Mouse (Mus musculus) stomach, postnatal 0 days (tissue): ENCODE results near the gene Ano2. TPM values are rescaled to one million over a fixed set of nuclear protein-coding genes. Genes with fewer than 3 reads are reported as not detected.
A peak's percentile ranks its signal among the peaks of the same experiment; 100 is the strongest.

ENCODE experiments used
- ATAC-seq: fragments of 200-750 bp; cut with Nextera tagmentation; 2 replicates; pipeline ENCODE4 v1.8.0; 2017; ENCODE audit not compliant: low FRiP score, low TSS enrichment
- DNase-seq: peaks from one replicate; pipeline ENCODE4 v3.0.0-alpha.2; 2016; ENCODE audit warnings: low spot score
- H3K27ac ChIP-seq: fragments of 300-500 bp; sonication (generic); replicated peaks from 2 replicates; pipeline ENCODE4 v1.5.1; 2014; ENCODE audit warnings: mild to moderate bottlenecking, control low read depth
- H3K27me3 ChIP-seq: fragments of 300-500 bp; sonication (generic); 2 replicates; pipeline ENCODE4 v1.6.1; 2014; ENCODE audit warnings: low read length; ENCODE audit not compliant: control insufficient read depth, insufficient read depth
- H3K36me3 ChIP-seq: fragments of 300-500 bp; sonication (generic); 2 replicates; pipeline ENCODE4 v1.6.1; 2014; ENCODE audit warnings: low read length, mixed read lengths; ENCODE audit not compliant: control insufficient read depth, insufficient read depth
- H3K4me1 ChIP-seq: fragments of 300-500 bp; sonication (generic); replicated peaks from 2 replicates; pipeline ENCODE4 v1.6.1; 2014; ENCODE audit warnings: antibody characterized with exemption; ENCODE audit not compliant: control insufficient read depth, insufficient read depth
- H3K4me2 ChIP-seq: fragments of 300-500 bp; sonication (generic); replicated peaks from 2 replicates; pipeline ENCODE4 v1.6.1; 2014; ENCODE audit warnings: low read depth, mild to moderate bottlenecking, control low read depth, moderate library complexity
- H3K4me3 ChIP-seq: fragments of 300-500 bp; sonication (generic); 2 replicates; pipeline ENCODE4 v1.5.1; 2014; ENCODE audit warnings: low read depth, low read length, control low read depth
- H3K9ac ChIP-seq: fragments of 300-500 bp; sonication (generic); 2 replicates; pipeline ENCODE4 v1.6.1; 2014; ENCODE audit warnings: mild to moderate bottlenecking, low read length, control low read depth, mixed read lengths
- H3K9me3 ChIP-seq: fragments of 300-500 bp; sonication (generic); 2 replicates; pipeline ENCODE4 v1.6.1; 2016; ENCODE audit warnings: low read length; ENCODE audit not compliant: control insufficient read depth
- CTCF ChIP-seq: IDR thresholded peaks from 2 replicates; pipeline ENCODE4 v1.5.1; 2016; ENCODE audit warnings: antibody characterized with exemption, low read depth, mild to moderate bottlenecking, moderate library complexity
- EP300 ChIP-seq: optimal IDR thresholded peaks from 2 replicates; pipeline ENCODE3; 2016; ENCODE audit warnings: antibody characterized with exemption
- WGBS: fragments of 180-500 bp; shearing (Covaris S2); extraction: QIAGEN DNeasy Blood & Tissue Kit; methylation state at CpG from one replicate; pipeline ENCODE4 v1.1.7; 2014; 5-methylcytosine and 5-hydroxymethylcytosine counted together
- polyA plus RNA-seq: library from polyadenylated mRNA; unstranded; fragments of >200 nt; fragmentation: Nextera tagmentation; extraction: Ambion mirVana; gene quantifications from 2 replicates; pipeline ENCODE4 v1.2.1, GENCODE M21; 2015

Ano2 gene
- polyA plus RNA-seq, 1 experiment from 2014 or later: 0.17 TPM

- Histone ChIP-seq H3K4me3 (no peak overlapping the region), H3K4me2 (peak overlapping the region; percentile 5; the same call in 1 of the 2 replicates)
Observed at GRCm38 (mm10) chr6:125803364-125804011, 113.3 kb downstream of the Ano2 start.

GRCm38 (mm10) chr6:125808996-125809649, 118.9 kb downstream of the Ano2 start:
- Histone ChIP-seq H3K4me2 (no peak overlapping the region), H3K9me3 (no peaks in the 10 kb centered on the region), H3K27me3 (no peaks in the 10 kb centered on the region), H3K4me1 (no peaks in the 10 kb centered on the region), H3K27ac (no peak overlapping the region), H3K9ac (no peak overlapping the region), H3K4me3 (no peak overlapping the region), H3K36me3 (no peaks in the 10 kb centered on the region)
- TF ChIP-seq CTCF (no peak), EP300 (no peak)
- ATAC-seq (no peak), DNase-seq (no peak)
- 66% methylated on average over 9 of the region's 9 CpGs for WGBS

More at GRCm38 (mm10) chr6:125803364-125804011, 113.3 kb downstream of the Ano2 start:
- no peak for ATAC-seq
- H3K27me3 ChIP-seq: no peaks in the 10 kb centered on the region
- no peak for TF ChIP-seq EP300
- H3K36me3 ChIP-seq: no peaks in the 10 kb centered on the region
- no peaks in the 10 kb centered on the region for H3K9me3 ChIP-seq
- no peaks in the 10 kb centered on the region for H3K4me1 ChIP-seq
- no peak for DNase-seq
- WGBS: 31% methylated on average over 20 of the region's 20 CpGs
- no peak overlapping the region for H3K27ac ChIP-seq
- no peak overlapping the region for H3K9ac ChIP-seq

GRCm38 (mm10) chr6:125811395-125811794, 121.2 kb downstream of the Ano2 start:
- DNase-seq (no peak), ATAC-seq (no peak)
- no peaks in the 10 kb centered on the region for H3K27me3 ChIP-seq

DNA sequence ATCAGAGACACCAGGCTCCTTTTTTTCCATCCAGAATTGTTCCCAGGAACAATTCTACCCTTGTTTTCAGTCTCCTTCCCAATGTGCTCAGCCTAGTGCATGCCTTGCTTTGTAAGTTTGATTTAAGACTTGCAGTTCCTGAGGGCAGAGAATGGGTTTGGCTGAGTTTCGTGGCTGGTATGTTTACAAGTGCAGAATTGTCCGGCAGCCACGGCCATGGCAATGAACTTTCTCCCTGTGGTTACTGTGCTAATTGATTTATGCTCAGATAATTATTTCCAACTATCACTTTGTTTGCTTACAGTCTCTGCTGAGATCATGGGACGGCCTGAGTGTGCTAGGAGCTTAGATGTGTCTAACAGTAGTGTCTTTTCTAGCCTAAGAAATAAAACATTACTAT, 147.9 kb downstream of the Ano2 start:
- H3K9me3 ChIP-seq: no peaks in the 10 kb centered on the region
- ATAC-seq: no peak

More at GRCm38 (mm10) chr6:125811395-125811794, 121.2 kb downstream of the Ano2 start:
- no peak for TF ChIP-seq EP300
- TF ChIP-seq CTCF: no peak
- Histone ChIP-seq H3K4me2 (no peak overlapping the region), H3K9ac (no peak overlapping the region), H3K36me3 (no peaks in the 10 kb centered on the region), H3K27ac (no peak overlapping the region), H3K4me3 (no peak overlapping the region), H3K9me3 (no peaks in the 10 kb centered on the region), H3K4me1 (no peaks in the 10 kb centered on the region)
- 26% methylated on average over 2 of the region's 2 CpGs for WGBS

GRCm38 (mm10) chr6:125841284-125841683, 151.1 kb downstream of the Ano2 start:
- no peak for TF ChIP-seq CTCF
- TF ChIP-seq EP300: no peak
- no peak overlapping the region for H3K4me3 ChIP-seq
- WGBS: 64% methylated on average over 3 of the region's 3 CpGs
- no peak overlapping the region for H3K9ac ChIP-seq
- no peak overlapping the region for H3K27ac ChIP-seq
- no peak for ATAC-seq
- no peaks in the 10 kb centered on the region for H3K4me1 ChIP-seq
- no peaks in the 10 kb centered on the region for H3K36me3 ChIP-seq
- DNase-seq: no peak
- H3K4me2 ChIP-seq: no peak overlapping the region
- H3K9me3 ChIP-seq: no peaks in the 10 kb centered on the region
- no peaks in the 10 kb centered on the region for H3K27me3 ChIP-seq

More for the DNA sequence above, 147.9 kb downstream of the Ano2 start:
- Histone ChIP-seq H3K36me3 (no peaks in the 10 kb centered on the region), H3K4me1 (no peaks in the 10 kb centered on the region), H3K27ac (no peak overlapping the region), H3K4me3 (no peak overlapping the region), H3K27me3 (no peaks in the 10 kb centered on the region), H3K9ac (no peak overlapping the region), H3K4me2 (no peak overlapping the region)
- 30% methylated on average over 4 of the region's 4 CpGs for WGBS
- DNase-seq: no peak
- TF ChIP-seq EP300: no peak
- no peak for TF ChIP-seq CTCF

- no peaks in the 10 kb centered on the region for H3K4me1 ChIP-seq
- H3K4me2 ChIP-seq: no peak overlapping the region
- H3K9me3 ChIP-seq: no peaks in the 10 kb centered on the region
- H3K27ac ChIP-seq: no peak overlapping the region
- ATAC-seq (no peak), DNase-seq (no peak)
- H3K27me3 ChIP-seq: no peaks in the 10 kb centered on the region
- no peak overlapping the region for H3K9ac ChIP-seq
- H3K36me3 ChIP-seq: no peaks in the 10 kb centered on the region
- H3K4me3 ChIP-seq: no peak overlapping the region
- TF ChIP-seq EP300 (no peak), CTCF (no peak)
- 69% methylated on average over 4 of the region's 4 CpGs for WGBS
Observed at GRCm38 (mm10) chr6:125851196-125851595, 161.0 kb downstream of the Ano2 start.
